Mouse (Mus musculus): Measurements from ENCODE around the gene Tmem132d.

Gene Tmem132d

DNA sequence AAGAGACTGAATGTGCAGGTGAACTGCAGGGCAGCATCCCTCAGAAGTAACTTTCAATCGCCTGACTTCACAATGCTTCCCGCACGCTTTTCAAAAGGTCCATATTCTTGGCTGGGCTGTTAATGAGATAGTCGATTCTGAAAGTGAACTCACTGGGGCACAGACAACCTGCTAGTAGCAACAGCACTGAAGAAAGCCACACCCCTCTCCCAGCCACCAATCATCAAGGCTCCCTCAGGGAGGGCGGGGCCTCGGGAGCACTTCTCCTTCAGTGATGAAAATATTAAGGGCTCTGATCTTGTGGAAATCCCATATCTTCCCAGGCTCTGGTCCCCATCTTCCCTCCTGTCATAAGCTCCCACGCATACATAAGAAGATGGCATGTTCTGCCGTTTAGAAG is 27.8 kb downstream of the Tmem132d start:
- DNase-seq (ENCODE audit: low spot score in 2 of 2) = no peak

DNA sequence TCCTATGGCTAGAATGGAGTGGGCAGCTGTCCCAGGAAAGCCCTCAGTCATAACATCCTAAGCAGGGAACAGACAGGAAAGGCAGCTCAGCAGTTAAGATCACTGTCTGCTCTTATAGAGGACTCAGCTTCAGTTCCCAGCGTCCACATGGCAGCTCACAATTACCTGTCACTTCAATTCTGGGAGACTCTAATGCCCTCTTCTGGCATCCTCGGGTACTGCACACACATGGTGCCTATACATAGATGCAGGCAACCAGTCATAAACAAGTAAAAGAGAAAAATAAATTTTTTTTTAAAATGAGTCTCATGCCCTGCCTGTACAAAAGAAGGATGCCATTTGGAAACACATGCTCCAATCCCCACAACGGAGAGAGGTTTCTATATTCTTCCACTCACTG is 28.7 kb downstream of the Tmem132d start:
- DNase-seq (ENCODE audit: low spot score in 2 of 2) = no peak

DNA sequence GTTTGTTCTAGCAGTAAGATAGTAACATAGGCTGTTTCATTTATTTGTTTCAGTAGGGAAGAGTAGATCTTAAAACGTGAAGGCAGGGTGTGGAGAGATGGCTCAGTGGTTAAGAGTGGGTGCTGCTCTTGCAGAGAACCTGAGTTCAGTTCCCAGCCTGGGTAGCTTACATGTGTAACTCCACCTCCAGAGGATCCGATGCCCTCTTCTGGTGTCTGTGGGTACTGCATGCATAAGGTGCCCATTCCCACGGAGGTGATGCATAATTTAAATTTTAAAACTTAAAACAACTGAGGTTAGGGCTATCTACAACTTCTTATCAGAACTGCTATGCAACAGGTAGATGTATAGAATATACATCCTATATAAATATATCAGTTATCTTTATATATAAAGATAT is 40.5 kb downstream of the Tmem132d start:
- no peak for DNase-seq (ENCODE audit: low spot score in 2 of 2)

DNA sequence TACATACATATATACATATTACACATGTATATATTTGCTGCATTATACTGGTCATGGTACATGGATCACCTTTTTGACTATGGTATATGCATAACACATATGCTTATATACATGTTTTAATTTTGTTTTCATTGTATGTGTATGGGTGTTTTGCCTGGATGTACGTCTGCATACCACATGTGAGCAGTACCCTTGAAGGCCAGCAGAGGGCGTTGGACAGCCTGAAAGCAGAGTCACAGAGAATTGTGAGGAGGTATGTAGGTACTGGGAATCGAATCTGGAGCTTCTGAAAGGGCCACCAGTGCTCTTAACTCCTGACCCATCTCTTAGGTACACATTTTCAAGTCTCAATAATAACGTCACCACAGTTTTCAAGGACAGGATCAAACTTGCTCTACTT is 43.2 kb downstream of the Tmem132d start:
- DNase-seq (ENCODE audit: low spot score in 2 of 2) = no peak

DNA sequence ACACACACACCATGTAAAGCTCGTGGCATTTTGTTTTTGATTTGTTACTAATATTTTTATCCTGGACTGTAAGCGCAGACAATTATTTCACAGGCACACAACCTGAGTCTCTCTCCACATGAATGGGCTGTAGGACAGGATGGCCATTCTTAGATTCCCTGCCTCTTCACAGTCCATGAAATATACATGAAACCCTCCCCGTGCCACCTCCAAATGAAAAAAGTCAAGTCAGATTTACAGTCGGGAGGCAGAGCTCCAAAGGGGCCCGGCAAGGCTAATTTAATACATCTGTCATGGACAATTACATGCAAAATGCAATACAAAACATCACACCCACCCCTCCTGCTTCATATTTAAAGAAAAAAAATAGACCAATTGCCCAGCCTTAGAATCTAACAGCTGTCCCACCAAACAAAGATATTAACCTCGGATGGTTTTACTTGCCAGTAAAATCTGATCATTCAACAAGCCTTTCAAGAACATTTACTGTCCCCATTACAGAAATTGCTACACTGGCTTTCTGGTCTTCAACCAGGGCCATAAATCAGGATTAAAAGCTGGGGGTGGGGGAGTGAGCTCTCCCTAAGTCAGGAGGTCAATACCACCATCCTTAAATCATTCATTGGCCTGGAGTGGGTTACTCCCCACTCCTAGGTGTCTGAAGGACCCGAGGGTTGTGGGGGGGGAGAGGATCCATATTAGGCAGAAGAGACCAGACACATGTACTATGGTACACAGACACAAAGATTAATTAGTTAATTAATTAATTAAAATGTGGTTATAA is 44.3 kb downstream of the Tmem132d start:
- DNase-seq (ENCODE audit: low spot score in 2 of 2) = no peak

DNA sequence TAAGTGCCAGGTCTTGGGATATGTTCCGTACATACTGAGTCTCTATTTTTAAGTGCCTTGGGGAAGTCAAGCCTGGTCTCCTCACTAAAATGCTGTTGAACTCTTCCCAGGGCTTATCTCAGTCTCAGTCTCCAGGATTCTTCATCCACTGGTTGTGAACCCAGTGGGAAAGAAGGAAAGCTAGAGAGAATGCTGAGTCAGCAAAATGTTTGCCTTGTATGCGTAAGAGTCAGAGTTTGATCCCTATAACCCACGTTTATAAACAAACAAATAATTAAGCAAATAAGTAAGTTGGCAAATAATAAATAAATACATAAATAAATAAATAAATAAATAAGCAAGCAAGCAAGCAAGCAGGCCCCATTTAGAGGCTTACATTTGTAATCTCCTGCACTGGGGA is 63.1 kb downstream of the Tmem132d start:
- no peak for DNase-seq (ENCODE audit: low spot score in 2 of 2)

DNA sequence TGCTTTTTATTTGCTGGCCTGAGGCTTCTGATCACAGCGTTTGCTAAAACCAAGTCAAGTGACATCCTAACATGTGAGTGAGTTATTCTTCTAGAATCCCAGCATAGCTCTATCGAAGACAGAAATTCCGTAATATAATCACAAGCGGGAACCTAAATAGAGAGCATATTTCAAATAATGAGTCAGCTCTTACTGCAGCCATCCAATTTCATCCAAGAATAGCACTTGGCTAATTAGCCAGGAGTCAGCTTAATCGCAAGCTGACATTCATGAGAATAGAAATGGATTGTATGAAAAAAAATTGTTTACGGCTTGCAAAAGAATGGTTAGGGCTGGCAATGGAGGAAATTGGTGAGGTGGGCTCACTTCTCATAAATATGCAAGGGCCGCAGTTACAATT is 63.8 kb downstream of the Tmem132d start:
- no peak for DNase-seq (ENCODE audit: low spot score in 2 of 2)

DNA sequence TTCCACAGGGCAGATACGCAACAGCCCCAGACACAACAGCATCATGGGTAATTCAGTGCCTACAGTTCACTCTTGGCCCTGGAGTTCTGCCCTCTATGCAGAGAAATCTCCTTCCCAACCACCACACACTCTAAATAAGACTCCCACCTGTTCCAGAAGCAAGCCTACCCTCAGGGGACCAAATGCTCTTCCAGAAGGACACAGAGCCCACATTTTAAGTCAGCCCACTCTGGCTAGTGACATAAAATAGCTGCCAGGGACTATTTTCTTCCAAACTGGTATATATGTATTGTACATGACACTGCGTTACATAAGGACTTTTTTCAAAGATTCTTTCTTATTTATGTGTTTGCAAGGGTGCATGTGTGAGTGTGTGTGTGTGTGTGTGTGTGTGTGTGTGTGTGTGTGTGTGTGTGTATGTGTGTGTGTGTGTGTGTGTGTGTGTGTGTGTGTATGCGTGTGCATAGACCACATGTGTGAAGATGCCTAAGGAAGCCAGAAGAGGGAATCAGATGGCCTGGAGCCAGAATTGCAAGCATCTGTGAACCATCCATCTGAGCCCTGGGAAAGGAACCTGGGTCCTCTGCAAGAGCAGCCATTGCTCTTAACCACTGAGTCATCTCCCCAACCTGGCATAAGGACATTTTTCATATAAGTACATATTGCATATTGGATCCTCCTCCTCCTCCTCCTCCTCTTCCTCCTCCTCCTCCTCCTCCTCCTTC is 67.5 kb downstream of the Tmem132d start:
- DNase-seq (ENCODE audit: low spot score in 2 of 2) = no peak

DNA sequence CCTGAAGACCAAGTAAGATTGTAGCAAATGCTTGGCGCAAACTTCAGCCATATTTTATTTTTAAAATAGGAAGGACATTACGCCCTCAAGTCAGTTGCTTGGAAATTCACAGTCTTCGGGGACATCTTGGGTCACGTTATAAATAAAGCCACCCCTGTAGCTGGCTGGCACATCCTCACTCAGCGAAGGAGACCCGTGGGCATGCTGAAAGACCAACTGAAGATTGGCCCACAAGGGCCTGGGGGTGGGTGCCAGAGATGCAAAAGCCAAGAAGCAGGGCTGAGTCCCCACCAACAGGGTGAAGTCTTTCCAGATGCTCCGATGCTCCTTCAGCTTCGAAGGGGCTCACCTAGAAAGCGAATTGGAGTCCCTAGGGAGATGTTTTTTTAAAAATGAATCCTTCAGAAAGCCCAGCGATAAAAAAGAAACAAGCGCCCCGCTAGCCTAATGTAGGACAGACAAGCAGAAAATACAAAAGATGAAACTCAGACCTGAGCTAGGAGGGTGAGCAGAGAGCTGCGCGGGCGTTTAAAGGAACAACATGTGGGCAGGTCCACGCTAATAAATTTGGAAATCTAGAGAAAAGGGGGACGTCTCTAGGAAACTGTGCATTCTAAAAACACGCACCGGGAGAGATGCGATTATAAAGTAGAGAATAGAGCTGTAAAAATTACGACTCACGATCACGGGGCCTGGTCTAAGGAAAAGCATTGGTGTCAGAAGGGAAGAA is 71.8 kb downstream of the Tmem132d start:
- no peak for DNase-seq (ENCODE audit: low spot score in 2 of 2)

DNA sequence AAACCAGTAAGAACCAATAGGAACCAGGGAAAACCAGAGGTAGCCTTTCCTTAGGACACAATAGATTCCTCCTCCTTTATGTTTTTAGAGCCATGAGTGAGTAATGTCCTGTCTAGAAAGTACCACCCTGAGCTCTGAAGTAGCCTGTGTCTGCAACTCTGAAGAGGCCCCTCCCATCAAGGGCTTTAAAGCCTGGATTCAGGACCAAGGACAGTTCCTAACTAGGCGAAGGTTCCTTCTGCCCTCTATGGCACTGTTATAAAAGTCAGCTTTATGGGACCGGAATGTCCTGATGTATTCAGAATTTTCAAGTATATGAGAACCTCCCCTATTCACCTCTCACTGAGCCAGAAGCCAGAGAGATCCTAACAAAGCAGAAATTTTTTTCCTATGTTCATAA is 84.0 kb downstream of the Tmem132d start:
- no peak for DNase-seq (ENCODE audit: low spot score in 2 of 2)

DNA sequence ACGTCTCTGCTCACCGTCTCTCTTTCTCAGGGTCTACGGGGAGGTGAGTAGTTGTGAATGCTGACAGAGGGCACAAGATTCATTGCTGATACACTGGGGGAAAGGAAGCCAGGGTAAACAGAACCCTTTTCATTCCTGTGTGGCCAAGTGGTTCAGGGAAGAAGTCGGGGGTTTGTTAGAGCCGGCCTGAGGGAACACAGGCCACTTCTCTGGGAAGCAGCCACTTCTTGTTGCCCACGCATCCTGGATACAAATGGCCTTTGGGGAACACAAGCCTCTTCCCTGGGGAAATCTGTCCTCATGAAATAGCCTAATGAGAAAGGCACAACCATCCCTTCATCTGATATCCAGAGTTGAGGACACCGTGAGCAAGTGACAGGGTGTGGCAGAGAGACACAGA is 96.0 kb downstream of the Tmem132d start:
- DNase-seq (ENCODE audit: low spot score in 2 of 2) = peak in 1 of 2 experiments; percentile 17

DNA sequence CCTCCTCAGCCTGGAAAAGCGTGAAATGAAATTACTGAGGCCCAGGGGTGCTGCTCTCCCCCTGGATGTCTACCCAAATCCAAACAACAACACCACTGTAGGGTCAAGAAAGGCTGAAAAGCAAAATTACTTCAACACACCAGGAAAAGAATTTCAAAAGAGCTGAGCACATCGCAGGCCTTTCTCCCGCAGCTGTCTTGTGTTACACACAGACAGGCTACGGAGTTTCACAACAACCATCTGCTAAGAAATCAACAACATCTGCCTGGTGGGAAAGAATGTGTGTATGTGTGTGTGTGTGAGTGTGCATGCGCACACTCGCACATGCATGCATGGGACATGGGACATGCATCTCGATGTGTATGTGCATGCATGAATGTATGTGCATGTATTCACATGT is 100.1 kb downstream of the Tmem132d start:
- no peak for DNase-seq (ENCODE audit: low spot score in 2 of 2)

DNA sequence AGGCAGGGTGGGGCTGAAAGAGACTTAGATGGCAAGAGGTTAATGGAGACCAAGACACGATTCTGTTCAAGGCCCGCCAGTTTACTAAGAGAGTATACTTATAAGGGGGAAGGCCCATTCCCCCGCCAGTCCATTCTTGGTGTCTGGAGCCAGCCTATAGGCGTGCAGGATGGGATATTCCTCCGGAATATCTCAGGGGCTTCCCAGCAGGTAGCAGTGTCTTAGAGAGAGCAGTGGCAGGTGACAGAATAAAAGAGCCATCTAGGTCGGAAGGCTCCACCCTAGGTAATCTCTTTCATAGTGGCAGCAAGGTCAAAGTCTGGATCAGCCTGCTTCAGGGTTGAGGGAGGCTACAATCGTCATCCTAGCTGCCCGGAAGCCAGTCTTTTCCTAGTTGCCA is 102.5 kb downstream of the Tmem132d start:
- no peak for DNase-seq (ENCODE audit: low spot score in 2 of 2)

DNA sequence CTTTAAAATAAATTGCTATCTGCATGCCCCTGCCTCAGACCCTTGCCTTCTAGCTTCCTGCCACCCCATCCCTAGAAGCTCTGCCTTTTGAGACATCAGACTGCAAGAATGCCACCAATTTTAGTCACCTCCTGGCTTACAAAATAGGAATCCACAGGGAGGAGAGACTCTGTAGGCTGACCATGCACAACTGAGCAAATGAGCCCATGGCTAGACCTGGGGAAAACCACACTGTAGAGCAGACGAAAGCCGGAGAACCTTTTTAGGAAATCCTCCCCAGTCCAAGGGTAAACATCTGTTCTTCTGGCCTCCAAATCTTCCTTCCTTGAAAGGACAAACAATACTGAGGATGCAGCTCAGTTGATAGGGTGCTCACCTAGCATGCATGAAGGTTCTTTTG is 130.5 kb downstream of the Tmem132d start:
- DNase-seq (ENCODE audit: low spot score in 2 of 2) = no peak

DNA sequence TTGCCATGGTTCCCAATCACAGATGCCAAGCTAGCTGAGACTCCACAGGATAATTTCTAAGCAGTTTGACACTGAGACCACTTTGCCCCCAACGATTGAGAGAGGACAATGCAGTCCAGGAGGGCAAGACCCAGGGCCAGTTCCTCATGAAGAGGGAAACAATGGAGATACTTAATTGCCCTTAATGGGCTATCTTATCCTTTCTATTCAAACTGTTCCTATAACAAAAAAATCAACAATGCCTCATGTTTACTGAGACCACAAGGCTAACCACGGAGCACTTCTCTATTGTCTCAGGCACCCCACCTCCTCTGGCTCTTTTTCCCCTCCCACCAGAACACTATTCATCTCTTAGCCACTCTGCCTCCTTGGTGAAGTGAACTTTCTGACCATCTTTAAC is 141.7 kb downstream of the Tmem132d start:
- no peak for DNase-seq (ENCODE audit: low spot score in 2 of 2)

DNA sequence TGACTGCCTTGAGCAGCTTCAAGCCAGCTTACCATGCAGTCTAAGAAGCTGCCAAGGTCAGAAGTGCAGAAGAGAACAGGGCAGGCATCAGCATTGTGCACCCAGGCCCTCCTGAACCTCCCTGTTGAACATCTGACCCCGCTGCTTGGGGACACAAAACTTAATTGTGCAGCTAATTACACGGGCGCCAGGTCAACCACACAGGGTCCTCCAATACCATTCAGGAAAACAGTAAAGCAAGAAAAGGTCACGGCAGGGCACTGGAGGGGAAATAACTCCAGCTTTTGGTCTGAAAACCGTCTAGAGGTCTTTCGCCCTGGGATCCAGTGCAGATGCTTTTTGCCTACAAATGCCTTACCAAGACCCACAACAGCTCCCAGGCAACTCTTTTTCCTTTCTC is 159.6 kb downstream of the Tmem132d start:
- no peak for DNase-seq (ENCODE audit: low spot score in 2 of 2)

DNA sequence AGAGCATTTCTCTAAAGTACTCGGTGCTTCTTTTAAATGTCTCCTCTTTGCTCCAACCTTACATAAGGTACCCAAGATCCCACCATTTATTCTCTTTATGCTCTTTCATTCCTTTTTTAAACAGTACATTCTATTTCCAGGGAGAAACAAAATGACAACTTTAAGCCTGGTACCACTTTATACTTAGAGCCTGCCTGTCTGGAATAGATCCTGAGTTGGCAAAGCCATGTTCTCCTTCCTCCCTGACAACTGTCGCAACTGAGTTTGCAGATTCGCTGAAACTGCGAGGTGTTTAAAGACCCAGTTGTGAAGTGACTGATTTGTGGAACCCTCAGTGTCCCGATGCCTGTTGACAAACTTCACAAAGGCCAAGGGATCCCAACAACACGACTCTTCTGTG is 165.5 kb downstream of the Tmem132d start:
- no peak for DNase-seq (ENCODE audit: low spot score in 2 of 2)

DNA sequence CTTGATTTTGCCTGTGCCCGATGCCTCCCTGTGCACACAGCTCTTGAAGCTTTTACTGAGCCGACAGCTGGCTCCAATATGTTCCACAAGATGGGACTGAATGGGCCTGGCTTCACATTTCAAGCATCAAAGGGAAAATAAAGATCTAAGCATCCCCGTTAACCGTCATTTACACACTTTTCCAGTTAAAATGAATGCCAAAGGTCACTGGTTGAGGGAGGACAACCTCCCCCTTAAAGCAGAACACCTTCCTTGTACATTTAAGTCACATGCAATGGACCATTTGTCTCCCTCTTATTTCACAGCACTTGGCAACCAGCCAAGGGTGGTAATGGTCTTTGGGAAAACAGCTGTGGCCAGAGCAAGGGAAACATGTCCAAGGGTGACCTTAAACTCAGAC is 188.7 kb downstream of the Tmem132d start:
- no peak for DNase-seq (ENCODE audit: low spot score in 2 of 2)

DNA sequence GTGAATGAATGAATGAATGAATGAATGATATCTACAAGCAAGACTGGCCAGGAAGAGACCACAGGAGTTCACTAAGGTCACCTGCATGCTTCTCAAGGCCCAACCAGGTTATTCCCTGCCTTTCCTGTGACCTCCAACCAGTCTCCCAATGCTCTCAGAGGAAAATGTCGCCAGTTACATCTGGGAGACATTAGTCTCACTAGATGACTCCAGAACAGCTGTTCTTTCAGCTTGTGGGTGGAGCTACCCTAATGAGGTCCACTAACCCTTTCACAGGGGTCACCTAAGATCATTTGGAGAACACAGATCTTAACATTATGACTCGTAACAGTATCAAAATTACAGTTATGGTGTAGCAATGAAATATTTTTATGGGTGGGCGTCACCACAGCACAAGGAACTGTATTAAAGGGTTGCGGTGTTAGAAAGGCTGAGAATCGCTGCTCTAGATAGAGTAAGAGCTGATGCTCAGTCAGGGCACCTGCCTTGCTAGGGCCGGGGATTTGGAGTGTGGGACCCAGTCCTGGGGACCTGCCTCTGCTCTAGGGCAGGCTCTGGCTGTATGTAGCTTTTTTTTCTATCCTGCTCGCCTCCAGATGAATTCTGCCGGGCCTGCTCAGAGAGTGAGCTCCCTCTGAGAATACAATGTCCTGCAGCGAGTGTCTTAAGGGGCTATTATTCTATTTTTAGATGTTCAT is 196.1 kb downstream of the Tmem132d start:
- no peak for DNase-seq (ENCODE audit: low spot score in 2 of 2)

DNA sequence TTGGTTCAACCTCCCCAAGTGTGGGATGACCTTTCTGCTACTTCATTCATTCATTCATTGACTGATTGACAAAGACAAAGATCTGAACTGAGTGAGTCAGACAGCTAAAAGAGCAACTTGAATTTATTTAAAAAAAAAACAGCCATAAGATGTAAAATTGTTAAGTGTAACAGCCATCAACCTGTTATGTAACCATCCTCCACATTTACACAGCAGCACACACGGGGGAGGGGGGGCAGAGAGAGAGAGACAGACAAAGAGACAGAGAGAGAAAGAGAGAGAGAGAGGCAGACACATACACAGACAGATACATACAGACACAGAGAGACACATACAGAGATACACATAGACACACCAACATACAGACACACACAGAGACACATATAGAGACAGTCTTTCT is 197.3 kb downstream of the Tmem132d start:
- DNase-seq (ENCODE audit: low spot score in 2 of 2) = no peak

DNA sequence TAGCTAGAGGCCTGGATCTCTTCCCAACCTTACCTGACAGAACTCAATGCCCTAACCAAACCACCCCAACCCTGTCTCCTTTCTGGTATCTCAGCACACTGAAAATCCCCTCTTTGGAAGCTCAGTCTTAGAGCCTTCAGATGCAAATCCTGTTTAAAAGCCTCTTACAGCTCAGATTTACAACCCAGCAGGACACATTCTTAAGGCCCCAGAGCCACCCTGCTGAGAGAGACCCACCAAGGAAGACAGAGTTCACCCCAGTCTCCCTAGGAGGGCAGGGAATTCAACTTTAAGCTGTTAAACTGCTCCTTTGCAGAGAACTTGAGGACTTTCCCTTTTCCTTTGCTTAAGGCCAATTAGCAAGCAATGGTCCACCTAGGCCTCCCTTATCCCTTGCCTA is 199.8 kb downstream of the Tmem132d start:
- DNase-seq (ENCODE audit: low spot score in 2 of 2) = no peak

DNA sequence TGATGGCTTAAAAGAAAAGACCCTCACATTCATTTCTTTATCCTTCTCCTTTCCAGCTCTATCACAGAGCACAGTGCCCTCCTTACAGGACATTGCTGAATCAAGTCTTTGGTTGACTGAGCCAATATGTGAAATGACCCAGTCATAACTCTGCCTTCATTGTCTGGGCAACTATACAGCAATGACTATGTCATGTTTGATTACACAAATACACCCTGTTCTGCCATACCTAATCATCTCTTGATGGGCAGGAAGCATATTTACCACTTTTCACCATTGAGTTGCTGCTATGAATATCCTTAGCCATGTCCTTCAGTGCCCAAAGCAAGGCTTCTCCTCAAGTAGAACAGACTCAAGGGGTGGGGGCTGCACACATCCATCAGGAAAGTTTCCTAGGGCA is 214.6 kb downstream of the Tmem132d start:
- no peak for DNase-seq (ENCODE audit: low spot score in 2 of 2)
